Mouse (Mus musculus) forebrain, embryonic 11.5 days (tissue): ENCODE results near the gene Gm44. TPM values are rescaled to one million over a fixed set of nuclear protein-coding genes. Genes with fewer than 3 reads are reported as not detected.
"Not testable (repeated sequence)": the region's sequence is repeated elsewhere in the genome, so short reads cannot be mapped to it uniquely, and the experiment has no call there.

ENCODE experiments used
- ATAC-seq: fragments of 200-750 bp; cut with Nextera tagmentation; replicated peaks from 2 replicates; pipeline ENCODE4 v1.8.0; 2017; ENCODE audit warnings: moderate TSS enrichment; ENCODE audit not compliant: low FRiP score
- DNase-seq: peaks from one replicate; pipeline ENCODE4 v3.0.0-alpha.2; 2017; ENCODE audit warnings: low spot score
- H3K27ac ChIP-seq: fragments of 300-500 bp; sonication (generic); 2 replicates; pipeline ENCODE4 v1.5.1; 2014; ENCODE audit warnings: low read depth, low read length
- H3K27me3 ChIP-seq: fragments of 300-500 bp; sonication (generic); 2 replicates; pipeline ENCODE4 v1.6.1; 2014; ENCODE audit warnings: mild to moderate bottlenecking, low read length, mixed read lengths; ENCODE audit not compliant: control insufficient read depth, insufficient read depth
- H3K36me3 ChIP-seq: fragments of 300-500 bp; sonication (generic); 2 replicates; pipeline ENCODE4 v1.6.1; 2014; ENCODE audit warnings: mild to moderate bottlenecking, low read length, moderate library complexity, mixed read lengths; ENCODE audit not compliant: control insufficient read depth, insufficient read depth
- H3K4me1 ChIP-seq: fragments of 300-500 bp; sonication (generic); replicated peaks from 2 replicates; pipeline ENCODE4 v1.6.1; 2014; ENCODE audit warnings: low read length, mixed read lengths; ENCODE audit not compliant: control insufficient read depth, insufficient read depth
- H3K4me2 ChIP-seq: fragments of 300-500 bp; sonication (generic); 2 replicates; pipeline ENCODE4 v1.6.1; 2014; ENCODE audit warnings: low read depth, mild to moderate bottlenecking, low read length, moderate library complexity, mixed read lengths; ENCODE audit not compliant: severe bottlenecking
- H3K4me3 ChIP-seq: fragments of 300-500 bp; sonication (generic); 2 replicates; pipeline ENCODE4 v1.5.1; 2014; ENCODE audit warnings: low read depth, low read length
- H3K9ac ChIP-seq: fragments of 300-500 bp; sonication (generic); 2 replicates; pipeline ENCODE4 v1.6.1; 2014; ENCODE audit warnings: low read length
- H3K9me3 ChIP-seq: fragments of 300-500 bp; sonication (generic); 2 replicates; pipeline ENCODE4 v1.6.1; 2016; ENCODE audit warnings: low read length, mixed read lengths; ENCODE audit not compliant: control insufficient read depth
- WGBS: fragments of 180-500 bp; shearing (Covaris S2); extraction: QIAGEN DNeasy Blood & Tissue Kit; methylation state at CpG from one replicate; pipeline ENCODE4 v1.1.7; 2014; 5-methylcytosine and 5-hydroxymethylcytosine counted together
- polyA plus RNA-seq: library from polyadenylated mRNA; unstranded; fragments of >200 nt; fragmentation: Nextera tagmentation; extraction: Ambion mirVana; gene quantifications from 2 replicates; pipeline ENCODE4 v1.2.1, GENCODE M21; 2014

Gm44 gene
- not detected in 2 replicates for polyA plus RNA-seq

DNA sequence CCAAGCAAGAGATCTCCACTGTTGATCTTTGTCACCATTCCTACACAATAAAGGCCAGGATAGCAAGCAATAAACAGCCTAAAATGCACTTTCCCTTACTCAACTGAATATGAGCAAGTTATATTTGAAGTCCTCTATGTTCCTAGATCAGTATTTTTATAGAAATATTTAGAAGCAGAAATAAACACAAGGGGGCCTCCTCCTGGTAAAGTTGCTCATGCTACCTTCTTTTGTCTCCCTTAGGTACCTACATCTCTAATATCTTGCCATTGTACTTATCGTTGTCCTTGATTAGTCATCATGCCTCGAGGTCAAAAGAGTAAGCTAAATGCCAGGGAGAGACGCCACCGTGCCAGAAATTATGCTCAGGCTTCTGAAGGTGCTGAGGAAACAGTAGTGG is at the start of gene Gm44:
Gm44 (plus strand) TSS at position 301 of the 400 bp plus-strand sequence.
- 86% methylated on average over 4 of the region's 4 CpGs for WGBS
- no peak within 1 kb of the TSS for H3K4me3 ChIP-seq
- H3K9ac ChIP-seq = no peak within 1 kb of the TSS
- H3K36me3 ChIP-seq = no peaks in the 10 kb centered on the region
- H3K4me2 ChIP-seq = no peak within 1 kb of the TSS
- H3K27me3 ChIP-seq = no peaks in the 10 kb centered on the region
- no peaks in the 10 kb centered on the region for H3K9me3 ChIP-seq
- ATAC-seq (no peak), DNase-seq (no peak)
- no peak within 1 kb of the TSS for H3K27ac ChIP-seq
- H3K4me1 ChIP-seq = no peaks in the 10 kb centered on the region

DNA sequence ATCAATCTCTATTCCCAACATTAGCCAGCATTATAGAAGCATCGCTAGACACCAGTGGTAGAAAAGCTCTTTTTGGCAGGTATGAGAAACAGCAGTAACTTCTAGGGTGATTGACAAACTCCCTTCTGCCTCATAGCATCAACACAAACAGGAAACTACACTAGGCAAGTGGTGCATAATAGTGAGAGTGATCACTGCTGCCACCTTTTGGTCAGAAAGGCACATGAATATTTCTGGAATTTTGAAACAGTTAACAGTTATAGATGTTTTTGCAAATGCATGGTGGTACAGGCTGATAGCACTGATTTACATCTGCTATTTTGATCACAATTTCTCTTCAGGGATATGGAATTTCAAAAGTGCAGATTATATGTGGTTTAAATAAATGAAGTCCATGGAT is 36.0 kb downstream of the Gm44 start:
- H3K9ac ChIP-seq = no peak overlapping the region
- no peak for DNase-seq
- no peaks in the 10 kb centered on the region for H3K9me3 ChIP-seq
- H3K36me3 ChIP-seq = no peaks in the 10 kb centered on the region
- H3K27me3 ChIP-seq = no peaks in the 10 kb centered on the region
- H3K27ac ChIP-seq = no peak overlapping the region
- no peaks in the 10 kb centered on the region for H3K4me1 ChIP-seq
- no peak overlapping the region for H3K4me2 ChIP-seq
- ATAC-seq = no peak
- H3K4me3 ChIP-seq = no peak overlapping the region
- 65% methylated on average over 1 of the region's 1 CpGs for WGBS

DNA sequence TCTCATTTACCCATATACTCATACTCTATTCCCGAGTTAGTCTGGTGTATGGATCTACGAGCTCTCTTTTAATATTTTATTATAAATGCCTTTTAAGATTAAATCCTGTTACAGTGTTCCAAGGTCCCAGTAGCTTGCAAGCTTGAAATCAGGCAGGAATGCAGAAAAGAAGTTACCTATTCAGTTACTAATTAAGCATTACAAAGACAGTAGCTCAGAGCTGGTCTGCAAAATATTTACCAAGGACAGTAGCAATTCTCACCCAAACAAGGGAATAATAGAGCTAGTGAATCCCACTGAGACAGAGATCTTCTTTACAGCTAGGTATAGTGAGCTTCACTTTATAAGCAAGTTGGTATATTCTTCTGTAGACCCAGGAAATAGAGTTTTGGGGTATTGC is 46.3 kb downstream of the Gm44 start:
- H3K9me3 ChIP-seq, H3K4me2 ChIP-seq, ATAC-seq, H3K4me3 ChIP-seq, H3K9ac ChIP-seq, H3K27me3 ChIP-seq, H3K36me3 ChIP-seq, H3K4me1 ChIP-seq, DNase-seq, H3K27ac ChIP-seq: not testable (repeated sequence)
- WGBS = 82% methylated on average over 2 of the region's 2 CpGs
